Comparison of ENCODE assay signal across 24 mouse cellular contexts in the genomic region with DNA sequence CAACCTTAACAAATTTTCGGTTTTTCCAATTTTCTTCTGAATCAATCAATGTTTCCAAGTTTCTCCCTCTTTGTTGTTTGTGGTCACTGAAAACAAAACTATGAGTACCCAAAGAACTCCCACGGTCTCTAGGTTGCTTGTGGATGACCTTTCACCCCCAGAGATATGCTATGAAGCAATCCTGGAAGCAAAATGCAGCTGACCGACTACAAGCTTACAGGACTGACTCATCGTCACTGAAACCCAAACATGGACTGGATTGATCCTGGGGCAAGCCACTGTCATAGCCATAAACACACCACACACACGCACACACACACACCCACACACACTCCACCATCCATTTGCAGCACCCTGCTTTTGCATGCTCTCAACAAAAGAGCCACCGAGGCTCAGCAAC.
DNase-seq lines count a peak whose midpoint lies in the region; ATAC-seq and TF ChIP-seq lines count a peak whose summit lies in the region.
"Had no signal": no experiment of that assay in that cellular context is flagged by ENCODE, and none has a peak within 500 bp of the region (broad histone marks: within the 10 kb centered on the region; RNA-seq: fewer than 3 reads in every experiment).

No protein-coding gene starts in this region.

- H3K9me3 ChIP-seq in liver, embryonic 12.5 days (replicated peaks): no peaks in the 10 kb centered on the region
- H3K9me3 ChIP-seq in liver, postnatal 0 days (ENCODE audit: low read length): no peaks in the 10 kb centered on the region
- H3K9me3 ChIP-seq: embryonic facial prominence, embryonic 13.5 days; forebrain, embryonic 12.5 days; G1E; heart, embryonic 12.5 days; hindbrain, embryonic 10.5 days had no signal

- DNase-seq in adrenal gland, postnatal 14 days: peak; percentile 4
- DNase-seq in adrenal gland, postnatal 25 days: no peak
- no peak for DNase-seq in liver
- DNase-seq in Muller cell, postnatal 12 days (ENCODE audit: inconsistent ontology term): peak; percentile 14
- DNase-seq in liver, postnatal 0 days: peak; percentile 37
- no peak for DNase-seq in right cerebral cortex, postnatal 10 days (ENCODE audit: low spot score in 2 of 2)
- no peak for DNase-seq in embryo, embryonic 9.5 days (ENCODE audit: extremely low spot score)
- DNase-seq: cerebellum, adult 11 months; cerebellum, adult 8-10 months; cerebellum, postnatal 25 days; gastrocnemius, postnatal 25 days had no signal

- peak; percentile 44; the same call in 1 of the 2 replicates for ATAC-seq in liver, embryonic 12.5 days
- ATAC-seq in liver, postnatal 0 days: peak; percentile 96
- ATAC-seq: activated CD4-positive, CD25-positive, alpha-beta regulatory T cell, adult 4 months; CD4-positive, CD25-positive, alpha-beta regulatory T cell, adult 4 months; forebrain, embryonic 16.5 days; inflammation-experienced regulatory T-cells, adult 6 months; intestine, postnatal 0 days; Patski had no signal

- no peaks in the 10 kb centered on the region for H3K36me3 ChIP-seq in liver, embryonic 12.5 days
- no peaks in the 10 kb centered on the region for H3K36me3 ChIP-seq in liver, postnatal 0 days (replicated peaks; ENCODE audit: insufficient read depth, low read length)
- H3K36me3 ChIP-seq: embryonic facial prominence, embryonic 13.5 days; forebrain, embryonic 12.5 days; G1E; heart, embryonic 12.5 days; hindbrain, embryonic 10.5 days had no signal

- no peak overlapping the region for H3K9ac ChIP-seq in liver, embryonic 12.5 days
- H3K9ac ChIP-seq in liver, postnatal 0 days (replicated peaks): no peak overlapping the region
- H3K9ac ChIP-seq: embryonic facial prominence, embryonic 13.5 days; forebrain, embryonic 12.5 days; heart, embryonic 12.5 days; hindbrain, embryonic 14.5 days had no signal

- TF ChIP-seq EP300 in liver, postnatal 0 days (IDR thresholded peaks at IDR 0.05; ENCODE audit: low read depth): peak; percentile 23; the same call in 1 of the 2 replicates

- H3K4me3 ChIP-seq in liver, embryonic 12.5 days: no peak overlapping the region
- no peak overlapping the region for H3K4me3 ChIP-seq in liver, postnatal 0 days (ENCODE audit: low read depth, low read length)
- H3K4me3 ChIP-seq: embryonic facial prominence, embryonic 13.5 days; forebrain, embryonic 12.5 days; heart, embryonic 12.5 days; hindbrain, embryonic 10.5 days had no signal

- H3K27ac ChIP-seq in liver, embryonic 12.5 days: no peak overlapping the region
- H3K27ac ChIP-seq in liver, postnatal 0 days (ENCODE audit: low read depth): no peak overlapping the region
- H3K27ac ChIP-seq: embryonic facial prominence, embryonic 13.5 days; forebrain, embryonic 12.5 days; hindbrain, embryonic 10.5 days; hindbrain, embryonic 14.5 days had no signal

- TF ChIP-seq CTCF in liver, postnatal 0 days (IDR thresholded peaks at IDR 0.05; ENCODE audit: low read depth): no peak

- H3K4me1 ChIP-seq in liver, embryonic 12.5 days: no peaks in the 10 kb centered on the region
- H3K4me1 ChIP-seq in liver, postnatal 0 days (ENCODE audit: insufficient read depth): peaks cover 3% of the 10 kb centered on the region; the same call in 1 of the 2 replicates
- H3K4me1 ChIP-seq: embryonic facial prominence, embryonic 13.5 days; forebrain, embryonic 12.5 days; hindbrain, embryonic 10.5 days had no signal

- no peak overlapping the region for H3K4me2 ChIP-seq in liver, embryonic 12.5 days
- H3K4me2 ChIP-seq in liver, postnatal 0 days (ENCODE audit: low read depth, low read length): no peak overlapping the region
- H3K4me2 ChIP-seq: embryonic facial prominence, embryonic 13.5 days; forebrain, embryonic 12.5 days; heart, embryonic 12.5 days; hindbrain, embryonic 14.5 days had no signal

- no peaks in the 10 kb centered on the region for H3K27me3 ChIP-seq in liver, embryonic 12.5 days (replicated peaks)
- no peaks in the 10 kb centered on the region for H3K27me3 ChIP-seq in liver, postnatal 0 days (ENCODE audit: insufficient read depth, low read length)
- H3K27me3 ChIP-seq: embryonic facial prominence, embryonic 13.5 days; forebrain, embryonic 12.5 days; heart, embryonic 12.5 days had no signal

- 59% methylated on average over 6 of the region's 6 CpGs for WGBS in liver, embryonic 12.5 days (ENCODE audit: insufficient replicate concordance)
- 57% methylated on average over 6 of the region's 6 CpGs for WGBS in liver, postnatal 0 days (ENCODE audit: insufficient replicate concordance)

Comparison
In these comparisons a context has a peak if more than half of its experiments do, and no peak if none do; other contexts are left out.
1. DNase-seq: peak in adrenal gland, postnatal 14 days (single experiment), Muller cell, postnatal 12 days (single experiment) and liver, postnatal 0 days (single experiment); none in adrenal gland, postnatal 25 days (single experiment), liver (single experiment), right cerebral cortex, postnatal 10 days (0 of 2) and embryo, embryonic 9.5 days (single experiment).